Mouse (Mus musculus): ENCODE measurements around the gene Lats2.

- TF ChIP-seq CTCF (IDR thresholded peaks at IDR 0.05; ENCODE audit: low read depth) = peak; percentile 55
- TF ChIP-seq EP300 (optimal IDR thresholded peaks at IDR 0.05) = no peak
Measured at GRCm38 (mm10) chr14:57726172-57726571, 32.0 kb downstream of the Lats2 start.

Measured in stomach, postnatal 0 days (tissue).